Mouse (Mus musculus): ENCODE measurements around the gene Amdhd1. TPM values are rescaled to one million over a fixed set of nuclear protein-coding genes. Genes with fewer than 3 reads are reported as not detected.
A peak's percentile ranks its signal among the peaks of the same experiment; 100 is the strongest.

The Amdhd1 gene
- polyA plus RNA-seq (2016; fragmentation: Nextera tagmentation; extraction: Ambion mirVana): 0.22 and 0.51 TPM in 2 replicates

GRCm38 (mm10) chr10:93539775-93540430, at the start of gene Amdhd1:
Gene Amdhd1, minus strand, starts transcription at chr10:93540033.
- H3K27ac ChIP-seq (ENCODE audit: poor library complexity, severe bottlenecking): peak within 1 kb of the TSS; percentile 8; the same call in 1 of the 2 replicates
- peak within 1 kb of the TSS; percentile 45 for H3K4me3 ChIP-seq
- 2% methylated on average over 35 of the region's 35 CpGs for WGBS
- peaks cover 17% of the 10 kb centered on the region for H3K4me1 ChIP-seq (replicated peaks)
- ATAC-seq (ENCODE audit: insufficient number of reproducible peaks, low FRiP score): peak; percentile 92
- no peaks in the 10 kb centered on the region for H3K36me3 ChIP-seq
- peak within 1 kb of the TSS; percentile 62 for H3K9ac ChIP-seq
- H3K9me3 ChIP-seq (replicated peaks): no peaks in the 10 kb centered on the region
- H3K4me2 ChIP-seq: peak within 1 kb of the TSS; percentile 79
- peaks cover 28% of the 10 kb centered on the region for H3K27me3 ChIP-seq (replicated peaks)

GRCm38 (mm10) chr10:93589281-93589848, 49.5 kb upstream of the Amdhd1 start, which contains the start of gene Snrpf:
Gene Snrpf, minus strand, starts transcription at chr10:93589706.
- Histone ChIP-seq H3K4me2 (peak within 1 kb of the TSS; percentile 94), H3K4me1 (replicated peaks) (peaks cover 14% of the 10 kb centered on the region), H3K9ac (peak within 1 kb of the TSS; percentile 94), H3K4me3 (peak within 1 kb of the TSS; percentile 93), H3K27ac (ENCODE audit: poor library complexity, severe bottlenecking) (peak within 1 kb of the TSS; percentile 76), H3K27me3 (replicated peaks) (0 out of 2 replicates have a peak, but pooled peaks cover 4% of the 10 kb centered on the region), H3K9me3 (replicated peaks) (no peaks in the 10 kb centered on the region), H3K36me3 (peaks cover 26% of the 10 kb centered on the region)
- WGBS: under 1% methylated on average over 63 of the region's 63 CpGs
- ATAC-seq (ENCODE audit: insufficient number of reproducible peaks, low FRiP score): peak; percentile 94

- Histone ChIP-seq H3K9me3 (replicated peaks) (no peaks in the 10 kb centered on the region), H3K27me3 (replicated peaks) (0 out of 2 replicates have a peak, but pooled peaks cover 4% of the 10 kb centered on the region), H3K4me2 (peak overlapping the region; percentile 94), H3K4me1 (replicated peaks) (peaks cover 14% of the 10 kb centered on the region), H3K4me3 (peak overlapping the region; percentile 93), H3K27ac (ENCODE audit: poor library complexity, severe bottlenecking) (peak overlapping the region; percentile 76), H3K36me3 (peaks cover 29% of the 10 kb centered on the region), H3K9ac (peak overlapping the region; percentile 94)
- 2% methylated on average over 11 of the region's 11 CpGs for WGBS
- ATAC-seq (ENCODE audit: insufficient number of reproducible peaks, low FRiP score): no peak
Measured at GRCm38 (mm10) chr10:93588796-93589195, 49.0 kb upstream of the Amdhd1 start.

- H3K27ac ChIP-seq (ENCODE audit: poor library complexity, severe bottlenecking): no peak overlapping the region
- peaks cover 15% of the 10 kb centered on the region for H3K36me3 ChIP-seq
- no peaks in the 10 kb centered on the region for H3K27me3 ChIP-seq (replicated peaks)
- no peaks in the 10 kb centered on the region for H3K9me3 ChIP-seq (replicated peaks)
- no peak overlapping the region for H3K4me3 ChIP-seq
- ATAC-seq (ENCODE audit: insufficient number of reproducible peaks, low FRiP score): no peak
- H3K9ac ChIP-seq: no peak overlapping the region
- no peak overlapping the region for H3K4me2 ChIP-seq
- WGBS: 59% methylated on average over 13 of the region's 13 CpGs
- no peaks in the 10 kb centered on the region for H3K4me1 ChIP-seq (replicated peaks)
Measured at GRCm38 (mm10) chr10:93577271-93577886, 37.5 kb upstream of the Amdhd1 start.

GRCm38 (mm10) chr10:93575960-93576359, 36.1 kb upstream of the Amdhd1 start:
- Histone ChIP-seq H3K4me1 (replicated peaks) (no peaks in the 10 kb centered on the region), H3K27ac (ENCODE audit: poor library complexity, severe bottlenecking) (no peak overlapping the region), H3K9me3 (replicated peaks) (no peaks in the 10 kb centered on the region), H3K4me3 (no peak overlapping the region), H3K27me3 (replicated peaks) (no peaks in the 10 kb centered on the region), H3K9ac (no peak overlapping the region), H3K36me3 (0 out of 2 replicates have a peak, but pooled peaks cover 3% of the 10 kb centered on the region), H3K4me2 (no peak overlapping the region)
- no peak for ATAC-seq (ENCODE audit: insufficient number of reproducible peaks, low FRiP score)
- 81% methylated on average over 8 of the region's 8 CpGs for WGBS

GRCm38 (mm10) chr10:93574966-93575365, 35.1 kb upstream of the Amdhd1 start:
- Histone ChIP-seq H3K4me2 (no peak overlapping the region), H3K9ac (no peak overlapping the region), H3K36me3 (0 out of 2 replicates have a peak, but pooled peaks cover 3% of the 10 kb centered on the region), H3K27me3 (replicated peaks) (no peaks in the 10 kb centered on the region), H3K4me3 (no peak overlapping the region), H3K27ac (ENCODE audit: poor library complexity, severe bottlenecking) (no peak overlapping the region), H3K4me1 (replicated peaks) (no peaks in the 10 kb centered on the region), H3K9me3 (replicated peaks) (no peaks in the 10 kb centered on the region)
- WGBS: 38% methylated on average over 4 of the region's 4 CpGs
- no peak for ATAC-seq (ENCODE audit: insufficient number of reproducible peaks, low FRiP score)

GRCm38 (mm10) chr10:93572209-93572608, 32.4 kb upstream of the Amdhd1 start:
- 46% methylated on average over 2 of the region's 2 CpGs for WGBS
- Histone ChIP-seq H3K36me3 (no peaks in the 10 kb centered on the region), H3K4me3 (no peak overlapping the region), H3K4me2 (no peak overlapping the region), H3K27me3 (replicated peaks) (no peaks in the 10 kb centered on the region), H3K4me1 (replicated peaks) (no peaks in the 10 kb centered on the region), H3K9me3 (replicated peaks) (no peaks in the 10 kb centered on the region), H3K27ac (ENCODE audit: poor library complexity, severe bottlenecking) (no peak overlapping the region), H3K9ac (no peak overlapping the region)
- ATAC-seq (ENCODE audit: insufficient number of reproducible peaks, low FRiP score): no peak

- no peak overlapping the region for H3K9ac ChIP-seq
- 74% methylated on average over 6 of the region's 6 CpGs for WGBS
- no peaks in the 10 kb centered on the region for H3K9me3 ChIP-seq (replicated peaks)
- H3K27ac ChIP-seq (ENCODE audit: poor library complexity, severe bottlenecking): no peak overlapping the region
- H3K36me3 ChIP-seq: no peaks in the 10 kb centered on the region
- H3K4me3 ChIP-seq: no peak overlapping the region
- H3K4me1 ChIP-seq (replicated peaks): no peaks in the 10 kb centered on the region
- no peak for ATAC-seq (ENCODE audit: insufficient number of reproducible peaks, low FRiP score)
- no peak overlapping the region for H3K4me2 ChIP-seq
- H3K27me3 ChIP-seq (replicated peaks): no peaks in the 10 kb centered on the region
Measured at GRCm38 (mm10) chr10:93568671-93569070, 28.8 kb upstream of the Amdhd1 start.

- no peaks in the 10 kb centered on the region for H3K9me3 ChIP-seq (replicated peaks)
- no peak overlapping the region for H3K4me2 ChIP-seq
- no peaks in the 10 kb centered on the region for H3K27me3 ChIP-seq (replicated peaks)
- H3K4me3 ChIP-seq: no peak overlapping the region
- no peak for ATAC-seq (ENCODE audit: insufficient number of reproducible peaks, low FRiP score)
- no peaks in the 10 kb centered on the region for H3K36me3 ChIP-seq
- WGBS: 87% methylated on average over 11 of the region's 11 CpGs
- H3K4me1 ChIP-seq (replicated peaks): no peaks in the 10 kb centered on the region
- no peak overlapping the region for H3K9ac ChIP-seq
- no peak overlapping the region for H3K27ac ChIP-seq (ENCODE audit: poor library complexity, severe bottlenecking)
Measured at GRCm38 (mm10) chr10:93567841-93568566, 28.2 kb upstream of the Amdhd1 start.

- Histone ChIP-seq H3K36me3 (no peaks in the 10 kb centered on the region), H3K9ac (no peak overlapping the region), H3K27me3 (replicated peaks) (no peaks in the 10 kb centered on the region), H3K4me2 (no peak overlapping the region), H3K27ac (ENCODE audit: poor library complexity, severe bottlenecking) (no peak overlapping the region), H3K4me3 (no peak overlapping the region), H3K9me3 (replicated peaks) (no peaks in the 10 kb centered on the region), H3K4me1 (replicated peaks) (no peaks in the 10 kb centered on the region)
- WGBS: 83% methylated on average over 10 of the region's 10 CpGs
- ATAC-seq (ENCODE audit: insufficient number of reproducible peaks, low FRiP score): no peak
Measured at GRCm38 (mm10) chr10:93567066-93567465, 27.2 kb upstream of the Amdhd1 start.
